Mouse (Mus musculus) spleen, embryonic (tissue): ENCODE results near the gene Agmat.

Experiments used
- CTCF ChIA-PET: fragments of 350-600 bp; sonication (Branson Sonifier 250); formaldehyde crosslinking; loops from one replicate; lab custom pipeline; 2022; lab: Charles Lee

Gene Agmat

DNA sequence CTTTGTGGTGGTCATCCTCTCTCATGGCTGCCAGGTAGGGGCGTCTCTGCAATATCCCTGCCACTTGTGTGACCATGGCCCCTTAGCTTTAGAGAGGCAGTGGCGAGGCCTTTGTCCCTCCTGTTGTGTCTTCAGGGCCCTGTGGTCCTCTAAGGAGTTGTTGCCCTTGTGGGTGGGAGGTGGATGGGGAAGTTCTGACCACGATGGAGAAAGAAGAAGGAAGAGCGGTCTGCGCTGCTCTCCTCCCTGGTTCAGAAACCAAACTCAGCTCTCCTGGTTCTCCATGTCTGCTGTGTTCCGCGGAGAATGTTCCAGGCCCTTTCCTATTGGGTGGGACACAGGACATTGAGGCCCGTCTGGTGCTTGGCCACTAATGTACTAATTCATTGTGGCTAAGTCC, 59.4 kb downstream of the Agmat start:
- CTCF ChIA-PET, result no interaction called here
